Mouse (Mus musculus) heart, adult 2 months (tissue): Measurements from ENCODE around the gene Cntnap5c.

Experiments
- CTCF ChIP-seq: fragments of 200-600 bp; IDR thresholded peaks from 2 replicates; pipeline ENCODE4 v1.8.1; 2022; ENCODE audit warnings: antibody characterized with exemption, mild to moderate bottlenecking, moderate library complexity
- POLR2A ChIP-seq: fragments of 200-500 bp; IDR thresholded peaks from 2 replicates; pipeline ENCODE4 v1.6.1; 2011; ENCODE audit warnings: mild to moderate bottlenecking, low read depth, low read length, control low read depth; ENCODE audit not compliant: insufficient read depth

GRCm38 (mm10) chr17:58407769-58408168, 638.4 kb downstream of the Cntnap5c start:
- no peak for TF ChIP-seq CTCF
- TF ChIP-seq POLR2A = no peak
